30 mouse cellular contexts compared by ENCODE assay signal in the genomic region with DNA sequence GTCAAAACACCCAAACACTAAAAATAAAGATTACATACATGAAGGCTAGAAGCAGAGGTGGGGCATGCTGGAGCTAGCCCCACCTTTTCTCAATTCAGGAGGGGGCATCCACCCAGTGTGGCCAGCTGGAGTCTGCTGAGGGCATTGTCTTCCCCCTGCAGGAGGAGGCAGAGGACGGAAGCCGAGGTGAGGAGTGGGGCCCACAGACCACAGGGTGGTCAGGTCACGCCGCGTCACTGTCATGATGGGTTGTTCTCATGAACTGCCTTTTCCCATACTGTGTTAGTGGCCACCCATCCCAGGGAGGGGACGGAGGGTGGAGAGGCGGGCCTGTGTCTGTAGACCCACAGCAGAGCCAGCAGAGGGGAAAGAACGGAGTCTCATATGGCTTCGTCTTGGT. TPM values are rescaled to one million over a fixed set of nuclear protein-coding genes. Genes with fewer than 3 reads are reported as not detected.
DNase-seq lines count a peak whose midpoint lies in the region; ATAC-seq lines count a peak whose summit lies in the region.
"Had no signal": no experiment of that assay in that cellular context is flagged by ENCODE, and none has a peak within 500 bp of the region (broad histone marks: within the 10 kb centered on the region; RNA-seq: fewer than 3 reads in every experiment).

No protein-coding gene starts in this region.

- H3K4me3 ChIP-seq in liver, embryonic 12.5 days: no peak overlapping the region
- H3K4me3 ChIP-seq in liver, embryonic 11.5 days (ENCODE audit: low read depth, low read length): no peak overlapping the region
- no peak overlapping the region for H3K4me3 ChIP-seq in neural tube, embryonic 14.5 days (ENCODE audit: low read depth, low read length)
- no peak overlapping the region for H3K4me3 ChIP-seq in neural tube, embryonic 15.5 days (replicated peaks)
- H3K4me3 ChIP-seq: forebrain, embryonic 10.5 days; forebrain, embryonic 13.5 days; gastrocnemius, adult 2 months; heart, embryonic 12.5 days; heart, embryonic 15.5 days; hindbrain, embryonic 13.5 days had no signal

- H3K36me3 ChIP-seq in liver, embryonic 12.5 days: peaks cover 76% of the 10 kb centered on the region
- peaks cover 26% of the 10 kb centered on the region; the same call in 1 of the 2 replicates for H3K36me3 ChIP-seq in liver, embryonic 11.5 days (ENCODE audit: control insufficient read depth, insufficient read depth, low read length)
- peaks cover 4% of the 10 kb centered on the region; the same call in 1 of the 2 replicates for H3K36me3 ChIP-seq in neural tube, embryonic 14.5 days (ENCODE audit: control insufficient read depth, insufficient read depth, low read length)
- H3K36me3 ChIP-seq in neural tube, embryonic 15.5 days: peaks cover 5% of the 10 kb centered on the region
- H3K36me3 ChIP-seq: heart, embryonic 15.5 days had no signal

- H3K9ac ChIP-seq in liver, embryonic 12.5 days: no peak overlapping the region
- no peak overlapping the region for H3K9ac ChIP-seq in liver, embryonic 11.5 days (ENCODE audit: low read depth, low read length)
- 0 out of 2 replicates have a peak overlapping the region, but pooled peaks have one; percentile 11 for H3K9ac ChIP-seq in neural tube, embryonic 14.5 days (replicated peaks; ENCODE audit: low read depth, low read length)
- H3K9ac ChIP-seq in neural tube, embryonic 15.5 days (replicated peaks): no peak overlapping the region
- H3K9ac ChIP-seq: heart, embryonic 12.5 days; heart, embryonic 15.5 days had no signal

- no peak for DNase-seq in liver, embryonic 11.5 days (ENCODE audit: low spot score)
- peak; percentile 26 for DNase-seq in CD4-positive helper T cell, adult 2 months (ENCODE audit: low read depth, low spot score)
- no peak for DNase-seq in urinary bladder, postnatal 14 days (ENCODE audit: low spot score)
- no peak for DNase-seq in adipocyte (ENCODE audit: low spot score)
- DNase-seq: adrenal gland, adult 2 months; adrenal gland, postnatal 14 days; cerebellum, adult 11-12 months; cerebellum, adult 8-10 months; cerebellum, postnatal 10 days; cerebellum, postnatal 36 days; gastrocnemius, adult 2 months; gastrocnemius, postnatal 14 days; heart, adult 18-20 months; heart, postnatal 10 days; heart, postnatal 36 days had no signal

- peaks cover 73% of the 10 kb centered on the region for H3K4me1 ChIP-seq in liver, embryonic 12.5 days
- H3K4me1 ChIP-seq in liver, embryonic 11.5 days (replicated peaks; ENCODE audit: control insufficient read depth, insufficient read depth, low read length): peaks cover 37% of the 10 kb centered on the region
- H3K4me1 ChIP-seq in neural tube, embryonic 14.5 days (ENCODE audit: control insufficient read depth, insufficient read depth, low read length): no peaks in the 10 kb centered on the region
- 0 out of 2 replicates have a peak, but pooled peaks cover 5% of the 10 kb centered on the region for H3K4me1 ChIP-seq in neural tube, embryonic 15.5 days
- H3K4me1 ChIP-seq: forebrain, embryonic 13.5 days had no signal

- no peaks in the 10 kb centered on the region for H3K27me3 ChIP-seq in liver, embryonic 12.5 days (replicated peaks)
- no peaks in the 10 kb centered on the region for H3K27me3 ChIP-seq in liver, embryonic 11.5 days (replicated peaks; ENCODE audit: control insufficient read depth, insufficient read depth, low read length)
- H3K27me3 ChIP-seq in neural tube, embryonic 14.5 days (ENCODE audit: control insufficient read depth, insufficient read depth, low read length): no peaks in the 10 kb centered on the region
- H3K27me3 ChIP-seq in neural tube, embryonic 15.5 days (replicated peaks): no peaks in the 10 kb centered on the region
- H3K27me3 ChIP-seq: CH12.LX; forebrain, embryonic 13.5 days; heart, embryonic 12.5 days; heart, embryonic 15.5 days; hindbrain, embryonic 13.5 days; Patski had no signal

- no peaks in the 10 kb centered on the region for H3K9me3 ChIP-seq in liver, embryonic 12.5 days (replicated peaks)
- H3K9me3 ChIP-seq in liver, embryonic 11.5 days (ENCODE audit: control insufficient read depth, low read length): no peaks in the 10 kb centered on the region
- no peaks in the 10 kb centered on the region for H3K9me3 ChIP-seq in neural tube, embryonic 14.5 days (ENCODE audit: control insufficient read depth, low read length)
- H3K9me3 ChIP-seq in neural tube, embryonic 15.5 days (replicated peaks): no peaks in the 10 kb centered on the region
- H3K9me3 ChIP-seq: forebrain, embryonic 10.5 days; forebrain, embryonic 13.5 days; G1E; heart, embryonic 12.5 days; heart, embryonic 15.5 days; hindbrain, embryonic 13.5 days had no signal

- 62% methylated on average over 9 of the region's 9 CpGs for WGBS in liver, embryonic 12.5 days (ENCODE audit: insufficient replicate concordance)
- WGBS in liver, embryonic 11.5 days: 81% methylated on average over 9 of the region's 9 CpGs
- 81% methylated on average over 9 of the region's 9 CpGs for WGBS in neural tube, embryonic 14.5 days
- WGBS in neural tube, embryonic 15.5 days: 80% methylated on average over 9 of the region's 9 CpGs

- no peak for ATAC-seq in liver, embryonic 12.5 days
- ATAC-seq in liver, embryonic 11.5 days (replicated peaks; ENCODE audit: low FRiP score): no peak
- ATAC-seq in neural tube, embryonic 14.5 days (ENCODE audit: low read depth): no peak
- ATAC-seq in neural tube, embryonic 15.5 days (ENCODE audit: low FRiP score): no peak
- peak; percentile 19 for ATAC-seq in common myeloid progenitor, adult 5-6 weeks (replicated peaks; ENCODE audit: low read depth, poor library complexity, severe bottlenecking)
- ATAC-seq: forebrain, embryonic 13.5 days; forebrain, embryonic 16.5 days; hindbrain, postnatal 0 days; inflammation-experienced regulatory T-cells, adult 6 months; Patski had no signal

- H3K4me2 ChIP-seq in liver, embryonic 12.5 days: no peak overlapping the region
- H3K4me2 ChIP-seq in liver, embryonic 11.5 days: no peak overlapping the region
- no peak overlapping the region for H3K4me2 ChIP-seq in neural tube, embryonic 14.5 days (ENCODE audit: low read depth, low read length)
- H3K4me2 ChIP-seq in neural tube, embryonic 15.5 days: no peak overlapping the region
- H3K4me2 ChIP-seq: forebrain, embryonic 13.5 days; heart, embryonic 12.5 days; heart, embryonic 15.5 days; hindbrain, embryonic 13.5 days had no signal

- H3K27ac ChIP-seq in liver, embryonic 12.5 days: peak overlapping the region; percentile 20; the same call in 1 of the 2 replicates
- H3K27ac ChIP-seq in liver, embryonic 11.5 days (ENCODE audit: low read depth, low read length): no peak overlapping the region
- H3K27ac ChIP-seq in neural tube, embryonic 14.5 days (ENCODE audit: low read depth, low read length): no peak overlapping the region
- no peak overlapping the region for H3K27ac ChIP-seq in neural tube, embryonic 15.5 days (replicated peaks)
- H3K27ac ChIP-seq: forebrain, embryonic 10.5 days; forebrain, embryonic 13.5 days; gastrocnemius, adult 2 months; heart, embryonic 15.5 days; hindbrain, embryonic 13.5 days; hindbrain, postnatal 0 days had no signal

RNA-seq across cellular contexts. Expression of a gene that starts 9.4 kb away (rescaled TPM):
- polyA plus RNA-seq in liver, embryonic 12.5 days (2016; fragmentation: Nextera tagmentation; extraction: Ambion mirVana): 142 and 147 TPM in 2 replicates
- 239 and 256 TPM in 2 replicates for polyA plus RNA-seq in liver, embryonic 11.5 days (2014; fragmentation: Nextera tagmentation; extraction: Ambion mirVana)
- 138 and 145 TPM in 2 replicates for polyA plus RNA-seq in neural tube, embryonic 14.5 days (2014; fragmentation: Nextera tagmentation; extraction: Ambion mirVana)
- polyA plus RNA-seq in neural tube, embryonic 15.5 days (2015; fragmentation: Nextera tagmentation; extraction: Ambion mirVana): 134 and 148 TPM in 2 replicates
- 145 and 146 TPM in 2 replicates for total RNA-seq in common myeloid progenitor, adult 5-6 weeks (2017)

RNA-seq across cellular contexts. Expression of a gene that starts 13.7 kb away (rescaled TPM):
- polyA plus RNA-seq in liver, embryonic 12.5 days (2016; fragmentation: Nextera tagmentation; extraction: Ambion mirVana): 22.3 and 22.8 TPM in 2 replicates
- 29.0 and 29.4 TPM in 2 replicates for polyA plus RNA-seq in liver, embryonic 11.5 days (2014; fragmentation: Nextera tagmentation; extraction: Ambion mirVana)
- 0.83 and 1.8 TPM in 2 replicates for polyA plus RNA-seq in neural tube, embryonic 14.5 days (2014; fragmentation: Nextera tagmentation; extraction: Ambion mirVana)
- polyA plus RNA-seq in neural tube, embryonic 15.5 days (2015; fragmentation: Nextera tagmentation; extraction: Ambion mirVana): 2.0 and 13.7 TPM in 2 replicates
- total RNA-seq in common myeloid progenitor, adult 5-6 weeks (2017): 85.6 and 106 TPM in 2 replicates

RNA-seq across cellular contexts. Expression of a gene that starts 16.8 kb away (rescaled TPM):
- 682 and 685 TPM in 2 replicates for polyA plus RNA-seq in liver, embryonic 12.5 days (2016; fragmentation: Nextera tagmentation; extraction: Ambion mirVana)
- polyA plus RNA-seq in liver, embryonic 11.5 days (2014; fragmentation: Nextera tagmentation; extraction: Ambion mirVana): 761 and 762 TPM in 2 replicates
- 512 and 546 TPM in 2 replicates for polyA plus RNA-seq in neural tube, embryonic 14.5 days (2014; fragmentation: Nextera tagmentation; extraction: Ambion mirVana)
- polyA plus RNA-seq in neural tube, embryonic 15.5 days (2015; fragmentation: Nextera tagmentation; extraction: Ambion mirVana): 559 and 600 TPM in 2 replicates
- total RNA-seq in common myeloid progenitor, adult 5-6 weeks (2017): 451 and 481 TPM in 2 replicates

RNA-seq across cellular contexts. Expression of a gene that starts 33.9 kb away (rescaled TPM):
- 10.5 and 12.1 TPM in 2 replicates for polyA plus RNA-seq in liver, embryonic 12.5 days (2016; fragmentation: Nextera tagmentation; extraction: Ambion mirVana)
- polyA plus RNA-seq in liver, embryonic 11.5 days (2014; fragmentation: Nextera tagmentation; extraction: Ambion mirVana): 7.7 and 8.6 TPM in 2 replicates
- 4.3 and 6.7 TPM in 2 replicates for polyA plus RNA-seq in neural tube, embryonic 14.5 days (2014; fragmentation: Nextera tagmentation; extraction: Ambion mirVana)
- 5.2 and 5.6 TPM in 2 replicates for polyA plus RNA-seq in neural tube, embryonic 15.5 days (2015; fragmentation: Nextera tagmentation; extraction: Ambion mirVana)
- total RNA-seq in common myeloid progenitor, adult 5-6 weeks (2017): 10.7 and 15.5 TPM in 2 replicates

RNA-seq across cellular contexts. Expression of a gene that starts 41.8 kb away (rescaled TPM):
- 68.2 and 75.4 TPM in 2 replicates for polyA plus RNA-seq in liver, embryonic 12.5 days (2016; fragmentation: Nextera tagmentation; extraction: Ambion mirVana)
- 115 and 124 TPM in 2 replicates for polyA plus RNA-seq in liver, embryonic 11.5 days (2014; fragmentation: Nextera tagmentation; extraction: Ambion mirVana)
- polyA plus RNA-seq in neural tube, embryonic 14.5 days (2014; fragmentation: Nextera tagmentation; extraction: Ambion mirVana): 9.9 and 40.0 TPM in 2 replicates
- 31.6 and 76.4 TPM in 2 replicates for polyA plus RNA-seq in neural tube, embryonic 15.5 days (2015; fragmentation: Nextera tagmentation; extraction: Ambion mirVana)
- 62.2 and 72.9 TPM in 2 replicates for total RNA-seq in common myeloid progenitor, adult 5-6 weeks (2017)
